Mouse (Mus musculus) E14TG2a.4 (cell line): ENCODE results near the gene Tex29.

Experiments used
- CTCF ChIP-seq: conservative IDR thresholded peaks from 2 replicates; pipeline ENCODE4 v1.5.1; 2014; ENCODE audit warnings: low read length
- POU5F1 ChIP-seq: IDR thresholded peaks from 2 replicates; pipeline ENCODE4 v1.6.1; 2014; ENCODE audit warnings: low read length, borderline replicate concordance

DNA sequence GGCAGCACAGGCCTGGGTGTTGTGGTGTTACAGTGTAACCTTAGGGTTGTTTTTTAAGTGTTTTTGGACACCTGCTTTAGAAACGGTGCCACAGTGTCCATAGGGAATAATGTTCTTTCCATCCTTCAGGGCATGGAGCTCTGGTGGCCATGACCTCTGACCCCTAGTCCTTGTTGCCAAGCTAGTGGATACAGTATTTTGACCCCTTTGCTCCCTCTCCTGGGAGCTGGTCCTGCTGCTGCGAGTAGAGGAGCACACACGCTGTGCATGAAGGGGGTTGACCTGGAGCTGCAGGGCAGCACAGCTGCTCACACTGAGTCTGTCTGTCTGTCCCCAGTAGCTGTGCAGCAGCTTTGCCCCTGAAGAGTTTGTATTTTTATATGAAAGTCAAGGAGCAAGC, 14.5 kb upstream of the Tex29 start:
- TF ChIP-seq CTCF, result no peak
- TF ChIP-seq POU5F1, result no peak
